Mouse (Mus musculus) frontal cortex, postnatal 14 days (tissue): ENCODE data around the gene Lsm12.

Experiments used
- DNase-seq, 2 experiments: peaks; one replicate each; pipeline ENCODE4 v3.0.0; 2022; ENCODE audit warnings: low spot score in 2 of 2

Gene Lsm12

GRCm38 (mm10) chr11:102184646-102185495, at the start of gene Lsm12:
TSS of gene Lsm12 (minus strand) at chr11:102185296.
- DNase-seq, result peak; percentile 87 to 93

- DNase-seq, result peak; percentile 96 to 98
Observed at GRCm38 (mm10) chr11:102230006-102230741, 45.1 kb upstream of the Lsm12 start, which contains the start of gene Hdac5. TSS of gene Hdac5 (minus strand) at chr11:102230166.

GRCm38 (mm10) chr11:102229331-102229953, 44.3 kb upstream of the Lsm12 start:
- DNase-seq, result no peak

- DNase-seq, result no peak
Observed at GRCm38 (mm10) chr11:102228646-102229268, 43.7 kb upstream of the Lsm12 start.

GRCm38 (mm10) chr11:102228191-102228545, 43.1 kb upstream of the Lsm12 start:
- no peak for DNase-seq

GRCm38 (mm10) chr11:102227270-102228190, 42.4 kb upstream of the Lsm12 start:
- no peak for DNase-seq

GRCm38 (mm10) chr11:102226067-102226978, 41.2 kb upstream of the Lsm12 start:
- no peak for DNase-seq

- DNase-seq, result no peak
Observed at GRCm38 (mm10) chr11:102225221-102225620, 40.1 kb upstream of the Lsm12 start.

- no peak for DNase-seq
Observed at GRCm38 (mm10) chr11:102224686-102225085, 39.6 kb upstream of the Lsm12 start.

GRCm38 (mm10) chr11:102223166-102223565, 38.1 kb upstream of the Lsm12 start:
- DNase-seq, result no peak

GRCm38 (mm10) chr11:102221954-102222351, 36.9 kb upstream of the Lsm12 start:
- no peak for DNase-seq

- no peak for DNase-seq
Observed at GRCm38 (mm10) chr11:102221243-102221953, 36.3 kb upstream of the Lsm12 start.

- no peak for DNase-seq
Observed at GRCm38 (mm10) chr11:102220451-102220850, 35.4 kb upstream of the Lsm12 start.

- DNase-seq, result no peak
Observed at GRCm38 (mm10) chr11:102219994-102220346, 34.9 kb upstream of the Lsm12 start.

- no peak for DNase-seq
Observed at GRCm38 (mm10) chr11:102219247-102219993, 34.3 kb upstream of the Lsm12 start.

GRCm38 (mm10) chr11:102218783-102219182, 33.7 kb upstream of the Lsm12 start:
- peak; percentile 91 for DNase-seq

GRCm38 (mm10) chr11:102217876-102218430, 32.9 kb upstream of the Lsm12 start:
- no peak for DNase-seq

GRCm38 (mm10) chr11:102217396-102217795, 32.3 kb upstream of the Lsm12 start:
- no peak for DNase-seq
